Mouse (Mus musculus) left cerebral cortex, adult 6 months (tissue): ENCODE measurements around the gene Barx1. TPM values are rescaled to one million over a fixed set of nuclear protein-coding genes. Genes with fewer than 3 reads are reported as not detected.

Experiments used
- long read RNA-seq, 2 experiments: library from polyadenylated mRNA; unstranded; transcript quantifications; one replicate each; pipeline ENCODE4 v2.0.0; 2019 to 2020
- polyA plus RNA-seq: library from polyadenylated mRNA; unstranded; fragments of <200 nt; fragmentation: Nextera tagmentation; gene quantifications from 2 replicates; pipeline ENCODE4 v1.2.3, GENCODE M21; 2021

Barx1 gene
- polyA plus RNA-seq: not detected in 2 replicates
- long read RNA-seq, experiment 1: 0 reads
- long read RNA-seq, experiment 2: 0 reads

GRCm38 (mm10) chr13:48662431-48663143 is at the start of gene Barx1:
Gene Barx1, plus strand, starts transcription at chr13:48662998.

GRCm38 (mm10) chr13:48625433-48626184 is 37.2 kb upstream of the Barx1 start, which contains the start of gene Ptpdc1:
Gene Ptpdc1, minus strand, starts transcription at chr13:48625664.

Other genes with a start within 250 kb of the Barx1 start
- gene Zfp169, start 149.5 kb upstream of the Barx1 start, polyA plus RNA-seq: 7.1 and 16.2 TPM in 2 replicates
- gene A830005F24Rik, start 149.4 kb upstream of the Barx1 start, polyA plus RNA-seq: 2.2 and 3.7 TPM in 2 replicates
- gene Ptpdc1, start 37.3 kb upstream of the Barx1 start, polyA plus RNA-seq: 4.7 and 9.2 TPM in 2 replicates
- gene Phf2, start 208.1 kb downstream of the Barx1 start, polyA plus RNA-seq: 1.4 and 2.3 TPM in 2 replicates